Mouse (Mus musculus) stomach, embryonic 14.5 days (tissue): ENCODE measurements at regions not wholly inside any gene's neighbourhood (a gene's known extent, or its start where the extent isn't known, plus 50 kb on each side); places are given as distances from the start of the nearest gene placed in this dataset.

Experiments used
- ATAC-seq: fragments of 200-750 bp; cut with Nextera tagmentation; 2 replicates; pipeline ENCODE4 v1.8.0; 2017; ENCODE audit warnings: low read depth, moderate TSS enrichment; ENCODE audit not compliant: insufficient number of reproducible peaks, insufficient read depth, low FRiP score
- H3K27ac ChIP-seq: fragments of 300-500 bp; sonication (generic); 2 replicates; pipeline ENCODE4 v1.5.1; 2014; ENCODE audit warnings: mild to moderate bottlenecking, low read length, moderate library complexity, mixed read lengths
- H3K27me3 ChIP-seq: fragments of 300-500 bp; sonication (generic); 2 replicates; pipeline ENCODE4 v1.6.1; 2014; ENCODE audit warnings: low read length, control low read depth, mixed read lengths; ENCODE audit not compliant: control insufficient read depth, insufficient read depth
- H3K36me3 ChIP-seq: fragments of 300-500 bp; sonication (generic); 2 replicates; pipeline ENCODE4 v1.6.1; 2014; ENCODE audit warnings: mild to moderate bottlenecking, control low read depth, low read length, moderate library complexity, mixed read lengths; ENCODE audit not compliant: control insufficient read depth, insufficient read depth
- H3K4me1 ChIP-seq: fragments of 300-500 bp; sonication (generic); 2 replicates; pipeline ENCODE4 v1.6.1; 2014; ENCODE audit warnings: low read length, control low read depth, mixed read lengths; ENCODE audit not compliant: control insufficient read depth, insufficient read depth
- H3K4me2 ChIP-seq: fragments of 300-500 bp; sonication (generic); replicated peaks from 2 replicates; pipeline ENCODE4 v1.6.1; 2014; ENCODE audit warnings: low read depth, low read length, control low read depth
- H3K4me3 ChIP-seq: fragments of 300-500 bp; sonication (generic); 2 replicates; pipeline ENCODE4 v1.5.1; 2014; ENCODE audit warnings: low read depth, low read length, control low read depth
- H3K9ac ChIP-seq: fragments of 300-500 bp; sonication (generic); replicated peaks from 2 replicates; pipeline ENCODE4 v1.6.1; 2014; ENCODE audit warnings: low read depth, mild to moderate bottlenecking, control low read depth, low read length, moderate library complexity, mixed read lengths
- H3K9me3 ChIP-seq: fragments of 300-500 bp; sonication (generic); 2 replicates; pipeline ENCODE4 v1.6.1; 2016; ENCODE audit warnings: low read depth, low read length, control low read depth; ENCODE audit not compliant: control insufficient read depth
- WGBS: fragments of 180-500 bp; shearing (Covaris S2); extraction: QIAGEN DNeasy Blood & Tissue Kit; methylation state at CpG from one replicate; pipeline ENCODE4 v1.1.7; 2014; 5-methylcytosine and 5-hydroxymethylcytosine counted together

- Histone ChIP-seq H3K9ac (no peak overlapping the region), H3K4me3 (no peak overlapping the region), H3K27me3 (no peaks in the 10 kb centered on the region), H3K4me1 (no peaks in the 10 kb centered on the region), H3K9me3 (no peaks in the 10 kb centered on the region), H3K27ac (no peak overlapping the region), H3K36me3 (no peaks in the 10 kb centered on the region), H3K4me2 (no peak overlapping the region)
- 66% methylated on average over 3 of the region's 3 CpGs for WGBS
- ATAC-seq: no peak
These were observed 234.9 kb upstream of the Nr5a2 start for GRCm38 (mm10) chr1:137195065-137195620.

- Histone ChIP-seq H3K27me3 (no peaks in the 10 kb centered on the region), H3K4me3 (no peak overlapping the region), H3K9ac (no peak overlapping the region), H3K4me1 (no peaks in the 10 kb centered on the region), H3K27ac (no peak overlapping the region), H3K4me2 (no peak overlapping the region), H3K9me3 (no peaks in the 10 kb centered on the region), H3K36me3 (no peaks in the 10 kb centered on the region)
- ATAC-seq: no peak
- WGBS: 90% methylated on average over 4 of the region's 4 CpGs
These were observed 218.0 kb upstream of the Nr5a2 start for GRCm38 (mm10) chr1:137178231-137178630.

GRCm38 (mm10) chr1:137176696-137177095, 216.4 kb upstream of the Nr5a2 start:
- Histone ChIP-seq H3K27me3 (no peaks in the 10 kb centered on the region), H3K4me1 (no peaks in the 10 kb centered on the region), H3K9ac (no peak overlapping the region), H3K27ac (no peak overlapping the region), H3K9me3 (no peaks in the 10 kb centered on the region), H3K4me2 (no peak overlapping the region), H3K36me3 (no peaks in the 10 kb centered on the region), H3K4me3 (no peak overlapping the region)
- 74% methylated on average over 15 of the region's 15 CpGs for WGBS
- ATAC-seq: no peak

- H3K4me3 ChIP-seq: no peak overlapping the region
- H3K4me1 ChIP-seq: no peaks in the 10 kb centered on the region
- H3K9me3 ChIP-seq: no peaks in the 10 kb centered on the region
- 54% methylated on average over 5 of the region's 5 CpGs for WGBS
- H3K27ac ChIP-seq: no peak overlapping the region
- no peak overlapping the region for H3K4me2 ChIP-seq
- no peak for ATAC-seq
- no peaks in the 10 kb centered on the region for H3K36me3 ChIP-seq
- H3K9ac ChIP-seq: no peak overlapping the region
- H3K27me3 ChIP-seq: no peaks in the 10 kb centered on the region
These were observed 213.8 kb upstream of the Nr5a2 start for GRCm38 (mm10) chr1:137174081-137174480.

- H3K4me2 ChIP-seq: no peak overlapping the region
- H3K36me3 ChIP-seq: no peaks in the 10 kb centered on the region
- no peaks in the 10 kb centered on the region for H3K9me3 ChIP-seq
- H3K27me3 ChIP-seq: no peaks in the 10 kb centered on the region
- 63% methylated on average over 6 of the region's 6 CpGs for WGBS
- no peaks in the 10 kb centered on the region for H3K4me1 ChIP-seq
- no peak overlapping the region for H3K9ac ChIP-seq
- H3K27ac ChIP-seq: no peak overlapping the region
- no peak for ATAC-seq
- H3K4me3 ChIP-seq: no peak overlapping the region
These were observed 211.9 kb upstream of the Nr5a2 start for GRCm38 (mm10) chr1:137172128-137172527.

GRCm38 (mm10) chr1:137171451-137171850, 211.2 kb upstream of the Nr5a2 start:
- no peak overlapping the region for H3K4me3 ChIP-seq
- no peaks in the 10 kb centered on the region for H3K36me3 ChIP-seq
- H3K27me3 ChIP-seq: no peaks in the 10 kb centered on the region
- no peak for ATAC-seq
- H3K4me1 ChIP-seq: no peaks in the 10 kb centered on the region
- WGBS: 42% methylated on average over 5 of the region's 5 CpGs
- no peak overlapping the region for H3K27ac ChIP-seq
- H3K4me2 ChIP-seq: no peak overlapping the region
- no peaks in the 10 kb centered on the region for H3K9me3 ChIP-seq
- no peak overlapping the region for H3K9ac ChIP-seq

GRCm38 (mm10) chr1:137147891-137148290, 187.6 kb upstream of the Nr5a2 start:
- WGBS: 53% methylated on average over 3 of the region's 3 CpGs
- no peaks in the 10 kb centered on the region for H3K4me1 ChIP-seq
- no peak overlapping the region for H3K4me3 ChIP-seq
- no peak overlapping the region for H3K4me2 ChIP-seq
- H3K27ac ChIP-seq: no peak overlapping the region
- H3K27me3 ChIP-seq: no peaks in the 10 kb centered on the region
- no peaks in the 10 kb centered on the region for H3K9me3 ChIP-seq
- no peak overlapping the region for H3K9ac ChIP-seq
- H3K36me3 ChIP-seq: no peaks in the 10 kb centered on the region
- ATAC-seq: no peak

GRCm38 (mm10) chr1:137141879-137142570, 181.8 kb upstream of the Nr5a2 start:
- ATAC-seq: no peak
- Histone ChIP-seq H3K4me3 (no peak overlapping the region), H3K27ac (no peak overlapping the region), H3K27me3 (no peaks in the 10 kb centered on the region), H3K9me3 (no peaks in the 10 kb centered on the region), H3K9ac (no peak overlapping the region), H3K4me1 (peaks cover 3% of the 10 kb centered on the region; the same call in 1 of the 2 replicates), H3K36me3 (no peaks in the 10 kb centered on the region), H3K4me2 (no peak overlapping the region)
- 27% methylated on average over 13 of the region's 13 CpGs for WGBS

- 63% methylated on average over 5 of the region's 5 CpGs for WGBS
- H3K27me3 ChIP-seq: no peaks in the 10 kb centered on the region
- H3K27ac ChIP-seq: no peak overlapping the region
- no peak overlapping the region for H3K4me2 ChIP-seq
- H3K36me3 ChIP-seq: no peaks in the 10 kb centered on the region
- peaks cover 3% of the 10 kb centered on the region; the same call in 1 of the 2 replicates for H3K4me1 ChIP-seq
- H3K9ac ChIP-seq: no peak overlapping the region
- no peak overlapping the region for H3K4me3 ChIP-seq
- no peak for ATAC-seq
- no peaks in the 10 kb centered on the region for H3K9me3 ChIP-seq
These were observed 181.1 kb upstream of the Nr5a2 start for GRCm38 (mm10) chr1:137141372-137141771.
